Mouse (Mus musculus): ENCODE data around the gene Mxra8.

Mxra8 gene

DNA sequence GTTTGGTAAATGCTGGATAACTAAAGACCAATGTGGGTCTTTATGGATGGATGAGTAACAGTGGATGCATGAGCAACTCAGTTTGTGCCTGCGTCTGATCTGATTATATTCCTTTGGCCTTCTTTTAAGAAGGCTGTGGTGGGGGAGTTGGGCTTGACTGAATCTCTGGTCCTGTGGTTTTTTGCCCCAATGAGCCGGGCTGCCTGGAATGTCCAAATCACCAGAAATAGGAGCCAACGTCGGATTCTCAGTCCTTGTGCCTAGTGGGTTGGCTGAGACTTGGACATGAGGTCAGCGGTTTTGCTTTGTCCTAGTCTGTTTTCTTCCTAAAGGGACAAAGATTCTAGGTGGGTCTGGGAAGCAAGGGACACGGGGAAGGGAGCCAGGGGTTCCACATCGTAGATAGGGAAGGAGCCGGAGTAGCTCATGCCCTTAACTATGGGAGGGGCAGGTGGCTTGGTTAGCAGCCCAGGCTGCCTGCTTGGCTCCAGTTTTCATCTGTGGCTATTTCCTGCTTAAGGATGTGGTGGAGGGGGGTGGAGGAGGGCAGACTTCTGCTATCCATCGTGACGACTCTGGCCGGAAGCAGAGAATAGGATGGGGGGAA lies 2.0 kb upstream of the Mxra8 start:
- peak in 1 of 2 experiments; percentile 24 for DNase-seq (ENCODE audit: low spot score in 2 of 2)

DNA sequence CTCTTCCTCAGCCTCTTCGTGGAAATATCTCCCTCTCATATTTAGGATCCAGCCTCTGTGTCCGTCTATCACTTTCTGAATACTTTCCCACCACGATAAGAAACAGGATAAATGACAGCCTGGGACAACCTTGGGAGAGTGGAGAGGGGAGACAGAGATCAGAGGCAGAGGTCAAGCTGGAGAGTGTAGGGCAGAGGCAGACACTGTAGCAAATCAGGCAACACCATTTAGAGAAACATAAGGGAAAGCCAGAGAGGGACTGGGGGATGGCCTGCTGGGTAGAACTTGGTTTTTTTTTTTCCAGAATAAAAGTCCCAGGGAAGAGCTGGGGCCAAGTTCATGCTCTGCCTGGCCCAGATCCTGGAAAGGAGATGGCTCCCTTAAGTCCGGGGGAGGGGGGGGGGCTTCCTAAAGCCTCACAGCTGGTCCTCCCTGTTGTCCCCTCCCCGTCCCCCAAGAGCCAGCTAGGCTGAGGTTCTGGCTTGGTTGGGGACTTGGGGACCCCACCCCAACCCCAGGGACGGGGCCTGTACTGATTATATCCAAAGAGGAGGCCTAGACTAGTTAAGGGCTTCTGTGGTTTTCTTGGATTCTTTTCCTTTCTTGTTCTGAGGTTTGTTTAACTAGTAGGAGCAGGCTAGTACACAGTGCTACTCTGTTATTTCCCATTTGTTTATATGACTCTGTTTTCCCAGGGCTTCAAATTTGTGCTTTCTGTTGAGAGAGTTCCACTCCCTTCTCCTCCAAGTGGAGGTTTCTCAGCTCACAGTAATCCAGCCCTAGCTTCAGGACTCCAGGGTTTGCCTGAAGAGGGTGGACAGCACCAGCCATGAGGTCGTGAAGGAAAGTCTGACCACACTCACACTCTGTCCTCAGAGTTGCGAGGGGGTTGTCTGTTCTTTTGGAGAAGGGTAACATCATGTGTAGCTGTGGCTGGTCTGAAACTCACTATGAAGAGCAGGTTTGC lies 1.0 kb upstream of the Mxra8 start:
- DNase-seq (ENCODE audit: low spot score in 2 of 2), result peak in 1 of 2 experiments; percentile 54

DNA sequence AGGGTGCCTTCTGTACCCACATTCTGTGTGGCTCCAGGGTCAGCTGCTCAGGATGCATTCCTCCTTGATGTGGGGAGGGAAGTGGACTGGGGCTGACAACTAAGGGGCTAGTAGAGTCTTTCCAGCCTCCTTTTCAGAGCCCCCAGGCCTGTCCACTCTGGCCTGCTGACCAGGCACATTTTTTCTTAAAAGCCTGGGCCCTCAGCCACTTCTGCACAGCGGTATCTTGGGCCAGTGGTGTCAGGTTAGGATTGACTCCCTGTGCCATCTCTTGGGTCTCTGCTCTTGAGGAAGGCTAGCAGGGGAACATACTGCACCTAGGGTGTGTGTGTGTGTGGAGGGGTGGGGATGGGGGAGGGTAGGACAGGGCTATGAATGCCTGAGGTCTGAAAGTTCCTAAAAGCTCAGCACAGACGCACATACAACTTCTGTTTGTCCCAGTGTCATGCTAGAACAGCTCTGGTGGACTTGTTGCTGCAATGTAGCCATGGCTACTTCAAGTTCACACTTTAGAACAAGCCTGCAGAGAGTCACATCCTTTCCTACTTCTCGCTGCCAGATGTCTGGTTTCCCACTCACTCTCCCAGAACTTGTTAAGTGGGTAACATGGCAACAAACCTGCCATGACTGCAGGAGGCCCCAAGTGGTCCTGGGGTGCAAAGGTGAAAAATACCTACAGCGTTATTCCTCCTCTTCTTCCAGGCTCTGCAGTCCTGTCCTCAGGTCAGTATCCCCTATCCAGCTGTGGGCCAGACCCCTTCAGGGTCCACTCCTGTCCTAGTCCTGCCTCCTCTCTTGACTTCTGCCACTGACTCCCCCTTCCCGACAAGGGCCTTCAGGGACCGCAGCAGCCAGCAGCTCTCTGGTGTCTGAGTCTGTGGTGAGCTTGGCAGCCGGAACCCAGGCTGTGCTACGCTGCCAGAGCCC lies 859 bp downstream of the Mxra8 start:
- peak in 1 of 2 experiments; percentile 25 for DNase-seq (ENCODE audit: low spot score in 2 of 2)

DNA sequence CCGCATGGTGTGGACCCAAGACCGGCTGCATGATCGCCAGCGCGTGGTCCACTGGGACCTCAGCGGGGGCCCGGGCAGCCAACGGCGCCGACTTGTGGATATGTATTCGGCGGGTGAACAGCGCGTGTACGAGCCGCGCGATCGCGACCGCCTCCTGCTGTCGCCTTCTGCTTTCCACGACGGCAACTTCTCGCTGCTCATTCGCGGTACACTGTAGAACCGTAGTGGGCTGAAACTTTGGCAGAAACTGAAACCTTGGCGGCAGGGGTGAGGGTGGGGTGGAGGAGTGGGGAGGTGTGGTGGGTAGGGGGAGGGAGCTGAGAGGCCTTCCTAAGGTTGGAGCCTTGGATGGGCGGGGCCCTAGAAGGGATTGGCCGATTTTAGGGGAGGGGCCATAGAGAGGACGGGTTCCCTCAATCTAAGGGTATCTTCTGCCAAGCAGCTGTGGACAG lies 1.5 kb downstream of the Mxra8 start:
- DNase-seq (ENCODE audit: low spot score in 2 of 2), result peak in 1 of 2 experiments; percentile 68

DNA sequence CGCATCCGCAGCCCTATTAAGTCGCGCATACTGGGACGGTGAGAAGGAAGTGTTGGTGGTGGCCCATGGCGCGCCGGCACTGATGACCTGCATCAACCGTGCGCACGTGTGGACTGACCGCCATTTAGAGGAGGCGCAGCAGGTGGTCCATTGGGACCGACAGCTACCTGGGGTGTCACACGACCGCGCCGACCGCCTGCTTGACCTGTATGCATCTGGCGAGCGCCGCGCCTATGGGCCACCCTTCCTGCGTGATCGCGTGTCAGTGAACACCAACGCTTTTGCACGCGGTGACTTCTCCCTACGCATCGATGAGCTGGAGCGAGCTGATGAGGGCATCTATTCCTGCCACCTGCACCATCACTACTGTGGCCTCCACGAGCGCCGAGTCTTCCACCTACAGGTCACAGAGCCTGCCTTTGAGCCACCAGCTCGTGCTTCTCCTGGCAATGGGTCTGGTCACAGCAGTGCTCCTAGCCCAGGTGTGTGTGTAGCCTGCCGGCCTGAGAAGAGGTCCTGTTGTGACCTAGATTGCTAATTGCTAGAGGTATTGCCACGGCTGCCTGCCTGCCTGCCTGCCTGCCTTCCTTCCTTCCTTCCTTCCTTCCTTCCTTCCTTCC lies 2.3 kb downstream of the Mxra8 start:
- peak in 1 of 2 experiments; percentile 17 for DNase-seq (ENCODE audit: low spot score in 2 of 2)

DNA sequence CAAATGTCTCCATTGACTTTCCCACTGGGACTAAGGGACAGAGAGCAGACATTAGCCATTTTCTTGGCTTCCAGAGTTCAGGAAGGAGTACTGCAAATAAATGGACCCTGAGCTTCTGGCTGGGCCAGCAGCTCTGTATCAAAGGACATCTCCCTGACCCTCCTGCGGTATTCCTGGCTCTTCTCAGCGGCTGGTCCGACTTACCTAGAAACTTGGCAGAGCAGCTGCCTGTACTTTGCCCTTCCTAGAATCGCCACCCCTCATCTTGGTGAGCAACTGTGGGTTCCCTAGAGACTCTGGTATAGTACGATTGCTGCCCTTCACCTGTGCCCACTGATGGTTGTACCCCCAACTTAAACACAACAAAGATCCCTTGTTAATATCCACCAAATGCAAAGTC lies 3.8 kb downstream of the Mxra8 start:
- no peak for DNase-seq (ENCODE audit: low spot score in 2 of 2)

DNA sequence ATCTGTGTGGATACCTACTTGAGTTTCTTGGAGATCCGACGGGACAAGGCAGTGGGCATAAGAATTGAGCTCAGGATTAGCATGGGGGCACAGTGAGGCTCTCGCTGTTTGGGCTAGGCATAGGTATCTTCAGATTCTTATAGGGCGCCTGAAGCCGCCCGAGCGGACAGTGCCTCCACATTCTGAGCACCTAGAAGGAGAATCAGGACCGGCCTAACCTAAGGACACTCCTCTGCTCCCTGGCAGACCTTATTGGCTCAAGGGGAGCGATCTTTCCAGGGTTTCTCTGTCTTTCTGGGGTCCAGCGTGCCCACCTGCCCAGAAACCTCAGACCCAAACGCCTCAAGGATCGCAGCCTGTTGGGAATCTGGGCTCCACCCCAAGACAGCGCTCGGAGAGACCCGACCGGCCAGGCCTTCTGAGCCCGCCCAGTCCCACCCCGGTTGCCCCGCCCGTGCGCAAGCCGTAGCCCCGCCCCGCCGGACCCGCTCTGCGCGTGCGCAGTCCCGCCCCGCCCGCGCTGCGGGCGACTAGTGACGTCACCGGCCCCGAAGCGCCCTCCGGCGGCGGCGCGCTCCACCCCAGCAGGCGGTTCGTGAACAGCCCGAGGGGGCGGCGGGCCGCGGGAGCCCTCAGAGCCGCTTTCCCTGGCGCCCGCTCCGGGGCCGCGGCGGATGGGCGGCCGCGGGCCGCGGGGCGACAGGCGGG lies 7.5 kb downstream of the Mxra8 start, which contains the start of gene Dvl1:
Gene Dvl1 (plus strand): TSS at position 532 of the 708 bp plus-strand sequence.
- peak; percentile 96 for DNase-seq (ENCODE audit: low spot score in 2 of 2)

DNA sequence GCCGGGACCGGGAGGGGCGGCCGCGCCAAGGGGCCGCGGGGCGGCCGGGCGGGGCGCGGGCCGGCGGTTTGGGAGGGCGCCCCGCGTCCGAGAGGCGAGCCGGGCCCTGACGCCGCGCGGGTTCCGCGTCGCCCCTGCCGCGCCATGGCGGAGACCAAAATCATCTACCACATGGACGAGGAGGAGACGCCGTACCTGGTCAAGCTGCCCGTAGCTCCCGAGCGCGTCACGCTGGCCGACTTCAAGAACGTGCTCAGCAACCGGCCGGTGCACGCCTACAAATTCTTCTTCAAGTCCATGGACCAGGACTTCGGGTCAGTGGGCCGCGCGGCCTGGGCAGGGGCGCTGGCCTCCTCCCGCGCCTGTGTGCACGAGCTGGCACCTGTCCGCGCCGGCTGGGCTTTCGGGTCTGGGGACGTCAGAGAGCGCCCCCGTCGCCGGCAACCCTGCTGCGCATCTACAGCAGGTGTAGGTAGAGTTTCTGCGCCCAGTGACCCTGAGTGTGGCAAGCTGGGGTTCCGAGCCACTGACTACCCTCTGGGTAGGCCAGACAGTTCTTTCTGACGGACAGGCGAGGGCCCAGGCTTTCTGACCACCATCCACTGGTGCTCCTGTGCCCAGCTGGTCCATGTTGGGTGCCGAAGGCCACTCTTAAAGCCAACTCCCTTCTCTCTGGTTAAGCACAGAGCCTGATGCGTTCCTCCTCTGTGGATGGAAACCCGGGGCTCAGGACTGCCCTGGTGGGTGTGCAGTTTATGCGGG lies 8.3 kb downstream of the Mxra8 start:
- DNase-seq (ENCODE audit: low spot score in 2 of 2), result peak in 1 of 2 experiments; percentile 42

DNA sequence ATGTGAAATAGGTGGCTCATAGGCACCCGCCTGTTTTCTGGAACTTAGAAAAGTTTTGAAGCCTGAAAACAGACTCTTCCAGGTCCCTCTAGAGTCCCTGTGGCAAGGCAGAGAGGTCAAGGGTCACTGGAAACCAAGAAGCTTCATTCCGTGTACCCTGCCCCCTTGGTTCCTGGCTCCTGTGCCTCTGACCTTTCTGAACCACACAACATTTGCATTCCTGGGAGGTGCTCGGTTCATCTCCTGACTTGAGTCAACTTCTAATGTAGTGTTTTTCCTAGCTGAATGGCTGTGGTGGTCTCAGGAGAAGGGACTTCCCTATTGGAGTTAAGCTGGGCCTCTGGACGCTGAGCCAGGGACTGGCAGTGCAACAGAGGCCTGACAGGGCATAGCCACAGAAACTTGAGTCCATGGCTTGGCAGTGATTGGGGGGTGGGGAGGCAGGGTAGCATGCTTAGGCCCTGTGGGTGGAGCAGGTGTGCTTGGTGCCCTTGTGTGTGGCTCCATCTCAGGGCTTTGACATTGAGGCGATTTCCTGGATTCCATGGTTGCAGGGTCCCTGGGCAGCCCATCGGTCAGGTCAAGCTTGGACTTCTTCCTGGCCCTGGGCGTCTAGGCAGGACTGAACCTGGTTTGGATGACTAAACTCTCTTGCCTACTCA lies 9.1 kb downstream of the Mxra8 start:
- DNase-seq (ENCODE audit: low spot score in 2 of 2), result no peak

DNA sequence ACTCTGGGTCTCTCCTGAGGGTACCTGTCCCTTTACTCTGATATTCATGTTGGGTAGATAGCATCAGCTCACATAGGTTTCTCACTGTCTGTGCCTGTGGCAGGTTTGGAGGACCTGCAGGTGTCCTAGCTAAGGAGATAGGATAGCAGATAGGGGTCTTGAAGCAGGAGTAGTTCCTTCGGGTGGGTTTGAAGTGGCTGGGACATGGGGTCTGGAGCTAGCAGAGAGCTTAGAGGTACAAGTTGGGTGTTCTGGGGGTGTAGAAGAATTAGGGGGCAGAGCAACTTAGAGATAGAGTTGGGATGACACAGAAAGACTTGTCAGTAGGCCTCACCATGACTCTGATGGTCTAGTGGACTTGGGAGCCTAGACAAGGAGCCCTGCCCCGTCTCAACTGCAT lies 9.9 kb downstream of the Mxra8 start:
- DNase-seq (ENCODE audit: low spot score in 2 of 2), result no peak

DNA sequence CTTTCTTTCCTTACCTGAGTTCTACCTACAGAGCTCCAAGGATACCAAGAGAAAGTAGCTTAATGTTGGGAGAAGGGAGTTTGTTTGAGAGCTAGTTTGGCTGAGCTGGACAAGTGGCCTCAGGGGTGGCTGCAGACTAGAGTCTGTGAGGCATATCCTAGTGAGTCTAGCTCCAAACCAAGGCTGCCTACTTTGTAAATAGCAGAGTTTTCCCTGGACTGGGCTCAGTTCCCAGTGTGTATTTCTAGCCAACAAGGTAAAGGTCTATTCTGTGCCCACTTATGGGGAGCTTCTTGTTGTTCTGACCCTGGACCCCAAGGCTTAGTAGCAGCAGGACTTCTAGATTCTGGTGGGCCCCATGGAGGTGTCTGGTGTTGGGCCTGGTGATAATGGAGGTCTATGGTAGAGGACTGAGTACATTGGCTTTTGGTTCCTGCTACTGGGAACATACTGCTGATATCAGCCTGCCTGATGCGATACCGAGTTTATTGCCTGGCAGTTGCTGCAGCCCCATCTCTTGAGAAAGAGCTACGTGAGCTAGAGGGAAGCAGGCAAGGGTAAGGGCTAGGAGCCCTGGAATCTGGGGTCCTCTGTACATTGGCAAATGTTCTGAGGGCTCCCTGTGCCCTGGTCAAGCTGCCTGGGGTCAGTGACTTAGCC lies 10.4 kb downstream of the Mxra8 start:
- DNase-seq (ENCODE audit: low spot score in 2 of 2), result no peak

DNA sequence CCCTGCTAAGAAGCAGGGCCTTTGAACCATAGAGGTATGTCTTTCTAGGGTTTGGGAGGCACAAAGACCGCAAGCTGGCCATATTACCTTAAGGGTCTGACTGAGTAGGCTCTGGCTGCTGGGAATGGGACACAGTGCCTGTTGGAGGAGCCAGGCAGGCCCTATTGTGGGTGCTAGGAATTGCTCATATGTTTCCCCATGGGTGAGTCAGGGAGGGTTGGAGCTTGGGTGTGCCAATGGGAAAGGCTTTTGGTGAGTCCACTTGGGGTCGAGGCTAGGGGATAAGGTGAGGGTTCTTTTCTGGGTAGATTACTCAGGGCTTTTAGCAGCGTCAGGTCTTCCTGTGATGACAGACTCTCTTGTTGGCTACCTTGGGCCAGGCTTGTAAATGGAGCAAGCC lies 11.9 kb downstream of the Mxra8 start:
- no peak for DNase-seq (ENCODE audit: low spot score in 2 of 2)

DNA sequence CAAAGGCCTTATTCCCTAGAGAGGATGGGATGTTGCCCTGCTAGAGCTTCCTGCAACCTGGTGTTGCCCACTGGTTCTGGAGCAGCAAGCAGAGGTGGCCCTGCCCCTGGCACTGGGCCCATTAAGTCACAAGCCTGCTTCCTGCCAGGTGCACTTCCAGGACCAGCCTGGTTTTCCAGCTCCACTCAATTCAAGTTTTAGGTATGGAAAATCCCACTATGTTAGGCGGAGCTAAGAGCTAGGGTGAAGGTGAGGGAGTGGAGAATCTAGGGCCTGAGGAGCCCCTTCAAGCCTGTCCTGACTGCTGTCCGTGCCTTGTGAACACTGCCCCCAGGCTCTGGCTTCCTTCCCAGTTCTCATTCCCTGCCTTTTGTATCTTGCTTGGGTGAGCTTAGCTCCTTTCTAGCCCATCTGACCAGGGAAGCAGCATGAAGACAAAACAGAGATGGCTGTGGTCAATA lies 12.5 kb downstream of the Mxra8 start:
- DNase-seq (ENCODE audit: low spot score in 2 of 2), result no peak

DNA sequence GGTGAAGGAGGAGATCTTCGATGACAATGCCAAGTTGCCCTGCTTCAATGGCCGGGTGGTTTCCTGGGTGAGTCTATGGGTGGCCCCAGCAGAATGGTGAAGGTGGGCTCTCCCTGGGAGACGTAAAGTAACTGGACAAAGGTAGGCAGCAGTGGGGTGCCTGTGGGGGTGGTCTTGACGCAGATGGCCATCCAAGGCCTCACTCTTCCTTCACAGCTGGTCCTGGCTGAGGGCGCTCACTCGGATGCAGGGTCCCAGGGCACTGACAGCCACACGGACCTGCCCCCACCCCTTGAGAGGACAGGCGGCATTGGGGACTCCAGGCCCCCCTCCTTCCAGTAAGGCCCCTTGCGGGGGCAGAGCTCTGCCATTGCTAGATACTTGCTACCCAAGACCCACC lies 13.9 kb downstream of the Mxra8 start:
- DNase-seq (ENCODE audit: low spot score in 2 of 2), result no peak

DNA sequence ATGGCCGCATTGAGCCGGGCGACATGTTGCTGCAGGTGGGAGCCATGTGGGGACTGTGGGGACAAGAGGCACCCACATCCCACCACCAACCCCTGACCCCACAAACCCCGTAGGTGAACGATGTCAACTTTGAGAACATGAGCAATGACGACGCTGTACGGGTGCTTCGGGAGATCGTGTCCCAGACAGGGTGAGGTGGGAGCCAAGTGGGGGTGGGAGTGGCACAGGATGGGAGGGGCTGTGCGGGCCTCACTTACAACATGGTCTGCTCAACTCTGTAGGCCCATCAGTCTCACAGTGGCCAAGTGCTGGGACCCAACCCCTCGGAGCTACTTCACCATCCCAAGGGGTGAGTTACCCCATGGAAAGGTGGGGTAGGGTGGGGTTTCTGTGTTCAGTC lies 15.5 kb downstream of the Mxra8 start:
- no peak for DNase-seq (ENCODE audit: low spot score in 2 of 2)

DNA sequence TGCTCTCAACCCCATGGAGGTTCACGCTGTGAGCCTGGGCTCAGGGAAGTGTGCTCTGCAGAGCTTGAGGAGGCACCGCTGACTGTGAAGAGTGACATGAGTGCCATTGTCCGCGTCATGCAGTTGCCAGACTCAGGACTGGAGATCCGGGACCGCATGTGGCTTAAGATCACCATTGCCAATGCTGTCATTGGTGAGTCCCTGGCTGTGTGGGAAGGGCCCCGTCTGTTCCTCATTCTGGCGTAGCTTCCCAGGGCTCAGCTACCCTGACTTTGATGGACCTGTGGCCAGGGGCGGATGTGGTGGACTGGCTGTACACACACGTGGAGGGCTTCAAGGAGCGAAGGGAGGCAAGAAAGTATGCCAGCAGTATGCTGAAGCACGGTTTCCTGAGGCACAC lies 16.6 kb downstream of the Mxra8 start:
- DNase-seq (ENCODE audit: low spot score in 2 of 2), result no peak

DNA sequence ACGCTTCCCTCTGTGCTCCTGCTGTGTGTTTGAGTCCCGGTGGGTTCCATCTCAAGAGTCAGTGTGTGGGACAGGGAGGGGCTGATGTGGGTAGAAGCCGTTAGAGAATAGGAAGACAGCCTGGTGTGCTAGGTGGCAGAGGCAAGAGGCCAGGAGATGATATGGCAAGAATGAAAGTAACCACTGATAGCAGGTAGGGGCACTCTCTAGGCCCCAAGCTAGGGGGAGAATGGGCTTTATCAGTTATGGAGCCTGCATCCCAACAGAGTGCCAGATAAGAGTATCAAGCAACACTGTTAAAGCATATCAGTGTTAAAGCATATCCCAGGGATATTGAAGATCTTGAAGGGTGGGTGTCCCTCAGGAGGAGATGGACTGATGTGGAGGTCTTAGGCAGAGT lies 17.4 kb downstream of the Mxra8 start:
- DNase-seq (ENCODE audit: low spot score in 2 of 2), result no peak

DNA sequence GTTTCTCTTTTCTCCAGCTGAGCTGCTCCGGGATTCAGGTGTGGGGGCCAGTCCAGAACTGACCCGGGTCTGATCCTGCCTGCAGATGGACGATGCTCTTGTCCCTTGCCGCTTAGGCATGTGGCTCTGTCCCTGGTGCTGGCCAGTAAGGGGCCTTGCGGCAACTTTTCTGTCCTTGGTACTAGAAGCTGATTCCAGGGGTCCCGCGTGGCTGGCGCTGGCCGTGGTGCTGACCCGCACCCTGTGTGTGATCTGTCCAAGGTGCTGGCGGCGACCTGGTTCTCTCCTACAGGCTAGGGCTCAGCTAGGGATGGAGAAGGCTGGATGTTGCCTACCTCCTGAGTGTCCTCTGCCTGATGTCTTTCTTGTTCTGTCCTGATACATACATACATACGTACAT lies 19.8 kb downstream of the Mxra8 start:
- DNase-seq (ENCODE audit: low spot score in 2 of 2), result peak in 1 of 2 experiments; percentile 59

DNA sequence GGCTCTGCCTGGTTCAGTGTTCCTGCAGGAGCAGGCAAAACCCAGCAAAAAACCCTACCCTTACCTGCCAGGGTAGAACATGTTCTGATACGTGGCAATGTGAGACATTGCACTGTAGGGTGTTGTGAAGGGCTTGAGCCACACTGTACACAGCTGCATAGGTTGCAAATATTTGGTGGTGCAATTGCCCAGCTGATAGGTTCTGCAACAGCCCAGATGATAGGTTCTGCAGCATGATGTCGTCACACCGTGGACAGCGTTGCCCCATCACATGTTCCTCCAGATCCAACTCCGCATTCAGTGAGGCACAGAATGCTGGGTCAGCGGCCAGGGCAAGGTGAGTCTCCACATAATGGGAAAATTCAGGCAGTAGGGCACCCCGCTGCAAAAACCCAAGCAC lies 22.3 kb downstream of the Mxra8 start:
- DNase-seq (ENCODE audit: low spot score in 2 of 2), result no peak

All from urinary bladder, postnatal 4 days (tissue).